Mouse (Mus musculus) hindbrain, postnatal 0 days (tissue): Measurements from ENCODE around the gene Rnase13. TPM values are rescaled to one million over a fixed set of nuclear protein-coding genes. Genes with fewer than 3 reads are reported as not detected.
A peak's percentile ranks its signal among the peaks of the same experiment; 100 is the strongest.

Experiments
- ATAC-seq: fragments of 200-750 bp; cut with Nextera tagmentation; 2 replicates; pipeline ENCODE4 v1.8.0; 2017; ENCODE audit warnings: mild to moderate bottlenecking, moderate TSS enrichment, moderate library complexity
- DNase-seq: peaks from one replicate; pipeline ENCODE4 v3.0.0-alpha.2; 2015; ENCODE audit warnings: low spot score
- H3K27ac ChIP-seq: fragments of 300-500 bp; sonication (generic); 2 replicates; pipeline ENCODE4 v1.5.1; 2014; ENCODE audit warnings: mild to moderate bottlenecking
- H3K27me3 ChIP-seq: fragments of 300-500 bp; sonication (generic); 2 replicates; pipeline ENCODE4 v1.6.1; 2014; ENCODE audit warnings: low read length, mixed read lengths; ENCODE audit not compliant: insufficient read depth
- H3K36me3 ChIP-seq: fragments of 300-500 bp; sonication (generic); 2 replicates; pipeline ENCODE4 v1.6.1; 2014; ENCODE audit warnings: low read length, mixed read lengths; ENCODE audit not compliant: insufficient read depth
- H3K4me1 ChIP-seq: fragments of 300-500 bp; sonication (generic); 2 replicates; pipeline ENCODE4 v1.6.1; 2014; ENCODE audit warnings: antibody characterized with exemption, low read length, mixed read lengths; ENCODE audit not compliant: insufficient read depth
- H3K4me2 ChIP-seq: fragments of 300-500 bp; sonication (generic); 2 replicates; pipeline ENCODE4 v1.6.1; 2014; ENCODE audit warnings: low read depth, mild to moderate bottlenecking, low read length, moderate library complexity, mixed read lengths
- H3K4me3 ChIP-seq: fragments of 300-500 bp; sonication (generic); 2 replicates; pipeline ENCODE4 v1.5.1; 2014; ENCODE audit warnings: low read length
- H3K9ac ChIP-seq: fragments of 300-500 bp; sonication (generic); replicated peaks from 2 replicates; pipeline ENCODE4 v1.6.1; 2014; ENCODE audit warnings: mild to moderate bottlenecking, low read length, moderate library complexity, mixed read lengths
- H3K9me3 ChIP-seq: fragments of 300-500 bp; sonication (generic); 2 replicates; pipeline ENCODE4 v1.6.1; 2016; ENCODE audit warnings: low read length, mixed read lengths
- CTCF ChIP-seq: IDR thresholded peaks from 2 replicates; pipeline ENCODE4 v1.5.1; 2016; ENCODE audit warnings: antibody characterized with exemption, control low read depth, low read depth
- WGBS: fragments of 180-500 bp; shearing (Covaris S2); extraction: QIAGEN DNeasy Blood & Tissue Kit; methylation state at CpG from one replicate; pipeline ENCODE4 v1.1.7; 2014; 5-methylcytosine and 5-hydroxymethylcytosine counted together
- polyA plus RNA-seq: library from polyadenylated mRNA; unstranded; fragments of >200 nt; fragmentation: Nextera tagmentation; extraction: Ambion mirVana; gene quantifications from 2 replicates; pipeline ENCODE4 v1.2.1, GENCODE M21; 2015
- total RNA-seq: library from RNA; depleted of rRNA; stranded (reverse); fragments of >200 nt; gene quantifications from 2 replicates; pipeline ENCODE4 v1.2.3, GENCODE M21; 2014

The Rnase13 gene
- total and polyA plus RNA-seq, 2 experiments from 2014 or later: not detected

DNA sequence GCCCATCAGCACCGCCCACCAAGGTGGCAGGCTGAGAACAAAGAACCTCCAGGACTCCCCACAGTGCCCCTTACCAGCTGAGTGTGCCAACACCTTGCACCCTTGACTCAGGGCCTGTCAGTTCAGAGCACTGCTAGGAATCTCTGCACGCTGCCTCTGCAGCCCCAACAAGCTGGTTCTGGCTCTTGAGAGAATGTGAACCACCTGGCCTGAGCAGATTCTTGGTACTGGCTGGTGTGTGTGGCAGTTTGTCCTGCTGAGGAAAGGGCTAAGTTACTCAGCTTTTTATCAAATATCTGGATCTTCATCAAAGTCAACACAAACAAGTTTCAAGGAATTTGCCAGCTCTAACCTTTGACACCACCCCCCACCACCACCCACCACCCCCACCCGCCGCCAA, 919 bp upstream of the Rnase13 start:
- no peak for DNase-seq
- Histone ChIP-seq H3K9me3 (no peaks in the 10 kb centered on the region), H3K9ac (no peak overlapping the region), H3K4me1 (peaks cover 8% of the 10 kb centered on the region; the same call in 1 of the 2 replicates), H3K36me3 (no peaks in the 10 kb centered on the region), H3K4me3 (no peak overlapping the region), H3K27ac (0 out of 2 replicates have a peak overlapping the region, but pooled peaks have one; percentile 62), H3K4me2 (no peak overlapping the region), H3K27me3 (no peaks in the 10 kb centered on the region)
- ATAC-seq: no peak
- 78% methylated on average over 4 of the region's 4 CpGs for WGBS
- TF ChIP-seq CTCF: no peak

GRCm38 (mm10) chr14:51922910-51923309, 337 bp upstream of the Rnase13 start:
- Histone ChIP-seq H3K4me2 (no peak overlapping the region), H3K27me3 (no peaks in the 10 kb centered on the region), H3K36me3 (no peaks in the 10 kb centered on the region), H3K9ac (no peak overlapping the region), H3K4me1 (peaks cover 8% of the 10 kb centered on the region; the same call in 1 of the 2 replicates), H3K9me3 (no peaks in the 10 kb centered on the region), H3K27ac (peak overlapping the region; percentile 62), H3K4me3 (no peak overlapping the region)
- ATAC-seq (no peak), DNase-seq (no peak)
- TF ChIP-seq CTCF: no peak
- 86% methylated on average over 2 of the region's 2 CpGs for WGBS

DNA sequence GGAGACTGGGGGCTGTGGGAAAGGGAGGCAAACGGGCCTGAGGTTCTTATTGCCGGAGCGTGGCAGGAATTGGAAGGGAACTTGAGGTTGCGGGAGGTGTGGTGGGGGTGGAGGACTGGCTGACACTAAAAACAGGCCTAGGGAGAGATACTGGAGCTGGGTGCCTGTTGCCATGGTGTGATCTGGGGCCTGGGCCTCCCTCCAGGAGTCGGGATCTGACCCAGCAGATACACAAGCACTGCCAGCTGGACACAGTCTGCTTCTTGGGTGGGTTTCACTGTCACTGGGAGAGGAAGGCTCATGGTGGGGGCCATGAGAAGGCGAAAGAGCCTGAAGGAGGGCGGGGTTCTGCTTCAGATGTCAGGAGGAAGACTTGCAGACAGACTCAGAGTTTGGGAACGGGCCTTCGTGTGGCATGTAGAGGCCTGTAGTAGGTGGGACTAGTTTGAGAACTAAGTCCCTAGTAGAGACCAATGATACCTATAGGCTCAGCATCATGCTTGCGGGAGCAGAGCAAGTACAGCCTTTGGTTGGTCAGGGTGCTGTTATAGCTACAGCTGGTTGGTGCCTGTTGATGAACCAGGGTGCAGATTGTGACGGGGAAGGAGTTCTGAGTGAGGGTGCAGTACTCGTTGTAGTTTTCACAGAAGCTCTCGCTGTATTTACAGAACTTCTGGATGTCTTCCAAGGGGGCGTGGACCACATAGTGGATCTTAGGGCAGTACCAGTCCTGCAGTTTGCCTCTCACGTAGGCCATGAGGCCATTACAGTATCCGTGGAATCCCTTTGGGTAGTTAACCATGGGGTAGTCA, 608 bp downstream of the Rnase13 start:
- WGBS: 54% methylated on average over 16 of the region's 16 CpGs
- peak; percentile 75 for DNase-seq
- TF ChIP-seq CTCF: no peak
- no peak overlapping the region for H3K4me3 ChIP-seq
- H3K4me2 ChIP-seq: no peak overlapping the region
- peaks cover 8% of the 10 kb centered on the region; the same call in 1 of the 2 replicates for H3K4me1 ChIP-seq
- H3K27ac ChIP-seq: peak overlapping the region; percentile 62
- no peaks in the 10 kb centered on the region for H3K27me3 ChIP-seq
- no peaks in the 10 kb centered on the region for H3K36me3 ChIP-seq
- ATAC-seq: peak; percentile 91
- H3K9ac ChIP-seq: no peak overlapping the region
- no peaks in the 10 kb centered on the region for H3K9me3 ChIP-seq

GRCm38 (mm10) chr14:51918966-51919365, 3.6 kb downstream of the Rnase13 start:
- H3K9me3 ChIP-seq: no peaks in the 10 kb centered on the region
- H3K4me2 ChIP-seq: no peak overlapping the region
- H3K9ac ChIP-seq: no peak overlapping the region
- H3K27ac ChIP-seq: no peak overlapping the region
- no peaks in the 10 kb centered on the region for H3K36me3 ChIP-seq
- peaks cover 11% of the 10 kb centered on the region; the same call in 1 of the 2 replicates for H3K4me1 ChIP-seq
- no peak for DNase-seq
- no peak for TF ChIP-seq CTCF
- ATAC-seq: no peak
- H3K4me3 ChIP-seq: no peak overlapping the region
- 80% methylated on average over 4 of the region's 4 CpGs for WGBS
- no peaks in the 10 kb centered on the region for H3K27me3 ChIP-seq

GRCm38 (mm10) chr14:51918125-51918524, 4.4 kb downstream of the Rnase13 start, which contains the start of gene Tppp2:
Gene Tppp2 (plus strand): TSS chr14:51918425.
- no peak for TF ChIP-seq CTCF
- no peaks in the 10 kb centered on the region for H3K27me3 ChIP-seq
- DNase-seq (no peak), ATAC-seq (no peak)
- H3K9ac ChIP-seq: no peak within 1 kb of the TSS
- no peak within 1 kb of the TSS for H3K27ac ChIP-seq
- H3K4me3 ChIP-seq: no peak within 1 kb of the TSS
- H3K36me3 ChIP-seq: no peaks in the 10 kb centered on the region
- H3K9me3 ChIP-seq: no peaks in the 10 kb centered on the region
- no peak within 1 kb of the TSS for H3K4me2 ChIP-seq
- WGBS: 95% methylated on average over 4 of the region's 4 CpGs
- H3K4me1 ChIP-seq: peaks cover 11% of the 10 kb centered on the region; the same call in 1 of the 2 replicates

- WGBS: 95% methylated on average over 4 of the region's 4 CpGs
- ATAC-seq: no peak
Observed at GRCm38 (mm10) chr14:51916539-51916938, 6.0 kb downstream of the Rnase13 start.

DNA sequence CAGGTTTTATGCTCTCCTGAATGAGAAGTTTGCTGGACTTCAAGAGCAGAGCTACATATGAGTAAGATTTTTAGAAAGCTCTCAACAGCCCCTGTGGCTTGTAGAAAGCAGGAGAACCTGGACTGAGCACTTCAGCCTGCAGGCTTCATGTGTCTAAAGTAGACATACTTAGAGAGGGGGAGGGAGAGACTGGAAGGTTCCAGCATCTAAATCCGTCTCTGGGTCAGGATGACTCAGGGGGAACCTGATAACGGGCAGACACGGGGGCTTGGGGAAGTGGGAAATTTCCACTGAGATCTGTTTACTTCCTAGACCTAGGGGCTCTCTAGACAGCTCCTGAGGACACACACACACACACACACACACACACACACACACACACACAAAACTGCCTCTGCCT, 7.5 kb downstream of the Rnase13 start:
- ATAC-seq: no peak
- 24% methylated on average over 3 of the region's 3 CpGs for WGBS
- H3K27ac ChIP-seq: peak overlapping the region; percentile 92

More at GRCm38 (mm10) chr14:51916539-51916938, 6.0 kb downstream of the Rnase13 start:
- H3K27me3 ChIP-seq: no peaks in the 10 kb centered on the region
- TF ChIP-seq CTCF: no peak
- H3K9ac ChIP-seq: no peak overlapping the region
- DNase-seq: no peak
- no peak overlapping the region for H3K4me2 ChIP-seq
- H3K27ac ChIP-seq: no peak overlapping the region
- H3K4me1 ChIP-seq: 0 out of 2 replicates have a peak, but pooled peaks cover 3% of the 10 kb centered on the region
- no peaks in the 10 kb centered on the region for H3K9me3 ChIP-seq
- no peak overlapping the region for H3K4me3 ChIP-seq
- H3K36me3 ChIP-seq: no peaks in the 10 kb centered on the region

More for the DNA sequence above, 7.5 kb downstream of the Rnase13 start:
- H3K36me3 ChIP-seq: no peaks in the 10 kb centered on the region
- no peak for TF ChIP-seq CTCF
- no peaks in the 10 kb centered on the region for H3K9me3 ChIP-seq
- no peaks in the 10 kb centered on the region for H3K27me3 ChIP-seq
- H3K4me2 ChIP-seq: no peak overlapping the region
- H3K4me1 ChIP-seq: 0 out of 2 replicates have a peak, but pooled peaks cover 3% of the 10 kb centered on the region
- no peak for DNase-seq
- no peak overlapping the region for H3K4me3 ChIP-seq
- H3K9ac ChIP-seq: no peak overlapping the region
